Mouse (Mus musculus) hindbrain, embryonic 16.5 days (tissue): ENCODE measurements around the gene Akap13. TPM values are rescaled to one million over a fixed set of nuclear protein-coding genes. Genes with fewer than 3 reads are reported as not detected.

ENCODE experiments used
- ATAC-seq: fragments of 200-750 bp; cut with Nextera tagmentation; 2 replicates; pipeline ENCODE4 v1.8.0; 2017; ENCODE audit warnings: moderate TSS enrichment, moderate library complexity
- H3K27ac ChIP-seq: fragments of 300-500 bp; sonication (generic); 2 replicates; pipeline ENCODE4 v1.5.1; 2014; ENCODE audit warnings: low read depth, mild to moderate bottlenecking, control low read depth, low read length, moderate library complexity
- H3K27me3 ChIP-seq: fragments of 300-500 bp; sonication (generic); replicated peaks from 2 replicates; pipeline ENCODE4 v1.6.1; 2014; ENCODE audit warnings: low read length; ENCODE audit not compliant: control insufficient read depth, insufficient read depth
- H3K36me3 ChIP-seq: fragments of 300-500 bp; sonication (generic); 2 replicates; pipeline ENCODE4 v1.6.1; 2014; ENCODE audit warnings: mild to moderate bottlenecking, low read length, moderate library complexity, mixed read lengths; ENCODE audit not compliant: control insufficient read depth, insufficient read depth
- H3K4me1 ChIP-seq: fragments of 300-500 bp; sonication (generic); 2 replicates; pipeline ENCODE4 v1.6.1; 2014; ENCODE audit warnings: low read depth, low read length; ENCODE audit not compliant: control insufficient read depth, insufficient read depth
- H3K4me2 ChIP-seq: fragments of 300-500 bp; sonication (generic); 2 replicates; pipeline ENCODE4 v1.6.1; 2014; ENCODE audit warnings: mild to moderate bottlenecking, low read length, control low read depth, moderate library complexity
- H3K4me3 ChIP-seq: fragments of 300-500 bp; sonication (generic); 2 replicates; pipeline ENCODE4 v1.5.1; 2014; ENCODE audit warnings: mild to moderate bottlenecking, low read length, control low read depth, moderate library complexity
- H3K9ac ChIP-seq: fragments of 300-500 bp; sonication (generic); 2 replicates; pipeline ENCODE4 v1.6.1; 2014; ENCODE audit warnings: low read depth, mild to moderate bottlenecking, control low read depth, low read length, moderate library complexity
- H3K9me3 ChIP-seq: fragments of 300-500 bp; sonication (generic); 2 replicates; pipeline ENCODE4 v1.6.1; 2014; ENCODE audit warnings: mild to moderate bottlenecking, low read length, moderate library complexity; ENCODE audit not compliant: control insufficient read depth
- WGBS: fragments of 180-500 bp; shearing (Covaris S2); extraction: QIAGEN DNeasy Blood & Tissue Kit; methylation state at CpG from one replicate; pipeline ENCODE4 v1.1.7; 2014; 5-methylcytosine and 5-hydroxymethylcytosine counted together
- polyA plus RNA-seq: library from polyadenylated mRNA; unstranded; fragments of >200 nt; fragmentation: Nextera tagmentation; extraction: Ambion mirVana; gene quantifications from 2 replicates; pipeline ENCODE4 v1.2.1, GENCODE M21; 2015

The Akap13 gene
- polyA plus RNA-seq, 1 experiment from 2014 or later: 13.0 TPM

DNA sequence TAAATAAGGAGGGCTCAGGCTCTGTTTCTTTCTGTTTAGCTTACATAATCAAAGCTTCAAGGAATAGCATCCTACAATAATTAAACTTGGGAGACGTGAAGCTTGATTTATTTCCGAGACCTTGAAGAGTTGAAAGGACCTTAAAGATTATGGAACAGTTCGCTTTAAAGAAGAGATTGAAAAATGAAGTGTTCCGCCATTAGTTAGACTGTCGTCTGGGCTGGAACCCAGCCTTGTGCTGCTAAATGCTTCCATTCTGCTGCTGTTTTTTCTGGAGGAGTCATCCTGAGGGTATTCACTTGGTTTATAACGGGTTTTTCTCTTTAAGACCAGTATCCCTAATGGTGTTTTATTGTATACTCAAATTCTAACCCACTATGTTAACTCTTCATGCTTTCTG, 164.5 kb downstream of the Akap13 start:
- Histone ChIP-seq H3K9ac (no peak overlapping the region), H3K27ac (no peak overlapping the region), H3K9me3 (no peaks in the 10 kb centered on the region), H3K27me3 (no peaks in the 10 kb centered on the region), H3K4me1 (no peaks in the 10 kb centered on the region), H3K4me3 (no peak overlapping the region), H3K4me2 (no peak overlapping the region), H3K36me3 (no peaks in the 10 kb centered on the region)
- no peak for ATAC-seq
- WGBS: 75% methylated on average over 6 of the region's 6 CpGs

DNA sequence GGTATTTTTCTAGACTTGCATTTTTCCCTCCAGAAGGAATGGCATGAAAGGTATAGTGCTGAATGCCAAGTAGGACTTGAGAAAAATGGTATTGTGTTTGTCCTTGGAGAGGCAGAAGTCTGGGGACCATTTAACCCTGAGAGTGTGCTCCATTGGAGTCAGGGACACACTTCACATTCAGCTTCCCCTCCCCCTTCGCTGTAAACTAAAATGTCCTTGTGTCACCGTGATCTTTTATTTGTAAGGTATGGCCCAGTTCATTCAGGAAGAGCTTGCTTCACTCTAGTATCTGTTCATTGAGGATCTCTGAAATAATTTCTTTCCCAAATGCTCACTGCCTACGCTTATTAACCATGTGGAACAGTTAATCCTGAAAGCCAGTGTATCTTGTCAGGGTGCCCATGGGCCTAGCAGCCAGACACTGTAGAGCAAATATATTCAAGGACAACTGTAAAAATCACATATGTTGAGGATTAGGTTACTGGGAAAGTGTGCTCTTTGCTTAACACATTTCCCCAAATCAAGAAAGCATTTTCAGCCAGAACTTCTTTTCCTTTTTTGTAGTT, 165.1 kb downstream of the Akap13 start:
- ATAC-seq: no peak
- WGBS: 84% methylated on average over 3 of the region's 3 CpGs

DNA sequence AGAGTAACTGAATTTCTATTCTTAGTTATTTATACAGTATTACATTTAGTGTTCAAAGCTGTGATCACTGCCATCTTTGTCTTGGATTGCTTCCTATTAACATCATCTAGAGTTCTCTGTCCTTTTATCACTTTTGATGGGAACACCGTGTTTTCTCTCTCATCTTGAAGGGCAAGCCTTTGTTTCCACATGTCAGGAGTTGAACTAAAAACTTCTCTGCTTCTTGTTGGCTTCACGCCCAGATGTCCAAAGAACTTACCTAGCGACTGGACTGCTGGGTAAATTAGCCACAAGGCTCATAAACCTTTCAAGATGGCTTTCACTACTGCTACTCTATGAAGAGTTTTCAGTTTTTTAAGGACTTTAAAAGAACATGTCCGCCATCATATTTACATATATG, 165.6 kb downstream of the Akap13 start:
- WGBS: 69% methylated on average over 4 of the region's 4 CpGs
- no peak for ATAC-seq

More for the DNA sequence above, 165.1 kb downstream of the Akap13 start:
- H3K9me3 ChIP-seq: no peaks in the 10 kb centered on the region
- H3K27ac ChIP-seq: no peak overlapping the region
- no peaks in the 10 kb centered on the region for H3K36me3 ChIP-seq
- no peaks in the 10 kb centered on the region for H3K27me3 ChIP-seq
- no peak overlapping the region for H3K4me2 ChIP-seq
- no peak overlapping the region for H3K9ac ChIP-seq
- H3K4me3 ChIP-seq: no peak overlapping the region
- H3K4me1 ChIP-seq: no peaks in the 10 kb centered on the region

DNA sequence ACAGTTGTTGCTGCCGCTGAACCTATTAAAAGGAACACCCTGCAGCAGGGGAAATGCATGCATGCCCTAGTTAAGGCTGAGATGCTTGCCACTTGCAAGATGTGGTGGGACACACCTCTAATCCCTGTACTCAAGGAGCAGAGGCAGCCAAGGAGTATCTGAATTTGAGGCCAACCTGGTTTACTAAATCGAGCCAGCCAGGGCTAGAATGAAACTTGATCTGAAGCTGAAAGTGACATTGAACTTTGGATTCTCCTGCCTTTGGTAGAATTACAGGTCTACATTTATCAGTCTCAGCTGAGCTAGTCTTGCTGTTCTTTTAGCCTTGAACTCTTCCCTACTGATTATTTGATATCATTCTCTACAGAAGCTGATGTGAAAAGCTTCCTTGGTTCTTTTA, 172.5 kb downstream of the Akap13 start:
- no peaks in the 10 kb centered on the region for H3K4me1 ChIP-seq
- no peak overlapping the region for H3K4me3 ChIP-seq
- H3K9me3 ChIP-seq: no peaks in the 10 kb centered on the region
- H3K9ac ChIP-seq: no peak overlapping the region
- H3K27ac ChIP-seq: no peak overlapping the region
- no peak for ATAC-seq
- H3K27me3 ChIP-seq: no peaks in the 10 kb centered on the region
- no peak overlapping the region for H3K4me2 ChIP-seq
- 75% methylated on average over 2 of the region's 2 CpGs for WGBS
- no peaks in the 10 kb centered on the region for H3K36me3 ChIP-seq

More for the DNA sequence above, 165.6 kb downstream of the Akap13 start:
- Histone ChIP-seq H3K9me3 (no peaks in the 10 kb centered on the region), H3K4me2 (no peak overlapping the region), H3K36me3 (no peaks in the 10 kb centered on the region), H3K27me3 (no peaks in the 10 kb centered on the region), H3K4me1 (no peaks in the 10 kb centered on the region), H3K4me3 (no peak overlapping the region), H3K27ac (no peak overlapping the region), H3K9ac (no peak overlapping the region)

DNA sequence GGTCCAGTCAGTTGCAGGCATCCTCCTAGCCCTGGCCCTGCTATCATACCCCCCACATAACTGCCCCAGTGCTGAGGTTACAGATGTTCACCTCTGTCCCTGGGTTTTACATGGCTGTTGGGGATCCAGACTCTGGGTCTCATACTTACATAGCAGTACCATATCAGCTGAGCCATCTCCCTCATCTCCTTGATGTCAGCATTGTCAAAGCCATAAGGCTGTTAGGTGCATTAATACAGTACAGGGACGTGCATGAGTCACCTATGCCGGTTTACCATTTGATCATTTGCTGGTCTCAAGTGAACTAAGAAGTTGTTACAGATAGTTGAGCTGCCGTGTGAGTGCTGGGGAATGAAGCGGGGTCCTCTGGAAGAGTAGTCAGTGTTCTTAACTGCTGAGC, 174.3 kb downstream of the Akap13 start:
- no peak for ATAC-seq
- H3K27me3 ChIP-seq: no peaks in the 10 kb centered on the region
- no peaks in the 10 kb centered on the region for H3K4me1 ChIP-seq
- no peak overlapping the region for H3K27ac ChIP-seq
- H3K36me3 ChIP-seq: no peaks in the 10 kb centered on the region
- no peak overlapping the region for H3K4me3 ChIP-seq
- no peak overlapping the region for H3K4me2 ChIP-seq
- no peaks in the 10 kb centered on the region for H3K9me3 ChIP-seq
- no peak overlapping the region for H3K9ac ChIP-seq
- WGBS: 90% methylated on average over 4 of the region's 4 CpGs

DNA sequence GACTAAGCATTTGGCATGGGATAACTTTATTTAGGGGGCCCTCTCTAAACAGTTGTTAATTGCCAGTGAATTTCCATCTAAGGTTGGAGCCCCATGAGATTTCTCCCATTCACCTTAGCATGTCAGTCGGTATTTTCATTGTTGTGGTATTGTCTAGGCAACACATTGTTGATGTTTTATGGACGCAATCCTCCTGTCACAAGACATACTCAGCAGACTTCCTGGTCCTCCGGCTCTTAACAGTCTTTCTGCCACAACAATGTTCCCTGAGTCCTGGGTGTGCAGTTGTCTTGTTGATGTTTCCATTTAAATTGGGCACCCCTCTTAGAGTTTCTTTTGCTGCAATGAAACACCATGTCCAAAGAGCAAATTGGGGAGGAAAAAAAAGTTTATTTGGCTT, 177.6 kb downstream of the Akap13 start:
- Histone ChIP-seq H3K4me2 (no peak overlapping the region), H3K4me1 (no peaks in the 10 kb centered on the region), H3K4me3 (no peak overlapping the region), H3K27ac (no peak overlapping the region), H3K9me3 (no peaks in the 10 kb centered on the region), H3K27me3 (no peaks in the 10 kb centered on the region), H3K36me3 (no peaks in the 10 kb centered on the region), H3K9ac (no peak overlapping the region)
- no peak for ATAC-seq
- WGBS: 46% methylated on average over 3 of the region's 3 CpGs

DNA sequence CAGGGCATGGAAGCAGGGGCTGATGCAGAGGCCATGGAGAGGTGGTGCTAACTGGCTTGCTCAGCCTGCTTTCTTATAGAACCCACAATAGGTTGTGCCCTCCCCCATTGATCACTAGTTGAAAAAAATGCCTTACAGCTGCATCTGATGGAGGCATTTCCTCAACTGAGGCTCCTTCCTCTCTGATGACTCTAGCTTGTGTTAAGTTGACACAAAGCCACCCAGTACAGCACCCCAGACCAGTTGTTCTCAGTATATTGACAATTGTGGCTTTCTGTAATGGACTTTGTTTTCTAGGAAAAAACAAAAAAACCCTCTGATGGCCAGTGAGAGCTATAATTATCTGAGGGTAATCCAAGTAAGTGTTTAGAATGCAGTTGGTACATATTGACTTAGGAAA, 178.1 kb downstream of the Akap13 start:
- H3K4me1 ChIP-seq: no peaks in the 10 kb centered on the region
- H3K9ac ChIP-seq: no peak overlapping the region
- H3K27me3 ChIP-seq: no peaks in the 10 kb centered on the region
- no peak overlapping the region for H3K4me3 ChIP-seq
- H3K27ac ChIP-seq: no peak overlapping the region
- ATAC-seq: no peak
- H3K36me3 ChIP-seq: no peaks in the 10 kb centered on the region
- no peaks in the 10 kb centered on the region for H3K9me3 ChIP-seq
- no peak overlapping the region for H3K4me2 ChIP-seq

DNA sequence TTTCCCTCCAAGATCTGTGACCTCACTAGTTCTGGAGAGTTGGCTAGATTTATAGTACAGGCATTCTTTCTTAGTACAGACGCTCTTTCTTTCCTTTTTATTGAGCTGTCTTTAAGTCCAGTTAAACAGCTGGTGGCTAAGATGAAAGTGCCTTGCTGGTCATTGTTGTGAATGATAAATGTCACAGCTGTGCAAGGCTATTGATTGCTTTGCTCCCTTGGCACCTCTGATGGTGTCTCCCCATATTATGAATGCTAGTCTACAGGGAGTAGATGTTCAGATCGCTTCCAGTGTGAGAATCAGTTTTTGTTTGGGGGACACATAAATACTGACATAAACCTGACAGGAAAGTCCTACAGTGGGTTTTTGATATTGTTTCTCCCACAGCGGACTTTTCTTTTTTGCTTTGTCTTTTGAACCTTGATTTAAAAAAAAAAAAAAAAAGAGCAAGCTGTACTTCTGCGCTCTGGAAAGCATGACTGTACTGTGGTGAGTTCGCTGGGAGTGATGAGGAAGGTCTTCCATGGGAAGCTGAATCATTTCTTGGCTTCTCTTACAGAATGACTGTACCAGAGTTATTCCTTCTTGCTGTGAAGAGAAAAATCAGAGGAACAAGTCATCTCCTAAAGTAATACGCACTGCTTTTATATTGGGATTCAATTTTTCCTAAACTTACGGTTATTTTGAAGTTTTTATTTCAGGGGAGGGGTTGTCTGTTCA, 178.6 kb downstream of the Akap13 start:
- H3K9me3 ChIP-seq: no peaks in the 10 kb centered on the region
- H3K27ac ChIP-seq: no peak overlapping the region
- no peak overlapping the region for H3K9ac ChIP-seq
- 70% methylated on average over 7 of the region's 7 CpGs for WGBS
- no peak for ATAC-seq
- H3K4me2 ChIP-seq: no peak overlapping the region
- no peak overlapping the region for H3K4me3 ChIP-seq
- H3K27me3 ChIP-seq: no peaks in the 10 kb centered on the region
- no peaks in the 10 kb centered on the region for H3K36me3 ChIP-seq
- H3K4me1 ChIP-seq: no peaks in the 10 kb centered on the region

DNA sequence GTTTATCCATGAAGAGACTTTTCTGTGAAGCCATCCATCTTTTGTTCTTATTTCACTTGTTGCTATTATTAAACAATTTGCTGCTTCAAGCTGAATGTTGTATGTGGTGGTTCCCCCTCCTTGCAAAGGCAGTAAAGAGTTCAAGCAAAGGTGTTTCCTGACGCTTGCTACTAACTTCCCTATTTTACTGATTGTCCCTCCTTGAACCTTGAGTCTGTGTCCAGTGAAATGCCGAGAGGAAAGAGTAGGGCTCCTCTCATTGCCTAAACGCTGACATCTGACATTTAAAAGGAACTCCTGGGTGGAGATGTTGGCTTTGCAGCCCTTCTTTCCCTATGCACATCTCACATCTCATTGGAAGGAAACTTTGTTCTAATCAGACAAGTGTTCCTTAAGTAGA, 183.4 kb downstream of the Akap13 start:
- WGBS: 51% methylated on average over 3 of the region's 3 CpGs
- ATAC-seq: no peak
- H3K27me3 ChIP-seq: no peaks in the 10 kb centered on the region
- peaks cover 9% of the 10 kb centered on the region for H3K4me1 ChIP-seq
- H3K36me3 ChIP-seq: no peaks in the 10 kb centered on the region
- no peak overlapping the region for H3K4me2 ChIP-seq
- no peak overlapping the region for H3K4me3 ChIP-seq
- H3K9me3 ChIP-seq: no peaks in the 10 kb centered on the region
- no peak overlapping the region for H3K27ac ChIP-seq
- no peak overlapping the region for H3K9ac ChIP-seq
